19 mouse cellular contexts compared by ENCODE assay signal in the genomic region with DNA sequence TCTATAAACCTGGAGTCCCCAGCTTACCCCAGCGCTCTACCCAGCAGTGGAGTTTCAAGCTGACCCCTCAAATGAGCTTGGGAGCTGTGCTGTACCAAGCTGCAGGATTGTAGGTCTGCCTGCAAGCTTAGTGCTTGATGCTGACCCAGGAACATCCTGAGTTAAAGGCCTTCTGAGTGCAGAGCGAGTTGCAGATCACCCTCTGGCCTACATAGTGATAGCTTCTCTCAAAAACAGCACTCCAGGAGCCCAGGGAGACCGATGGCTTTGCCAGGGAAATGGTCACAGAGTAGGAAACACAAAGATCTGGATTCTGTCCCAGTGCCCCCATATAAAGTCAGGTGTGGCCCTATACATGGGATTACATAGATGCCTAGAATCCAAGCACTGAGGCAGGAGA.
"Had no signal": no experiment of that assay in that cellular context is flagged by ENCODE, and none has a peak within 500 bp of the region (broad histone marks: within the 10 kb centered on the region; RNA-seq: fewer than 3 reads in every experiment).

No protein-coding gene starts in this region.

- DNase-seq: lung, adult 18-20 months; lung, embryonic 14.5 days; lung, postnatal 10 days; lung, postnatal 4 days; midbrain, embryonic 14.5 days; retina, postnatal 1 day; right cerebral cortex, adult 18-20 months; right cerebral cortex, postnatal 25 days; right cerebral cortex, postnatal 4 days; thymus, adult 2 months; thymus, postnatal 25 days; thymus, postnatal 4 days had no signal

- H3K9ac ChIP-seq: lung, embryonic 14.5 days; midbrain, embryonic 12.5 days; neural tube, embryonic 13.5 days; neural tube, embryonic 15.5 days; stomach, embryonic 15.5 days had no signal

- H3K27me3 ChIP-seq: neural tube, embryonic 13.5 days; neural tube, embryonic 15.5 days; stomach, embryonic 15.5 days had no signal

- H3K4me3 ChIP-seq: midbrain, embryonic 10.5 days; midbrain, embryonic 12.5 days; myocyte; neural tube, embryonic 13.5 days; neural tube, embryonic 15.5 days; stomach, embryonic 15.5 days had no signal

- H3K27ac ChIP-seq: midbrain, embryonic 10.5 days; midbrain, embryonic 12.5 days; neural tube, embryonic 13.5 days; neural tube, embryonic 15.5 days; stomach, embryonic 15.5 days; stomach, postnatal 0 days had no signal

- H3K4me1 ChIP-seq: midbrain, embryonic 12.5 days; neural tube, embryonic 13.5 days; stomach, embryonic 15.5 days had no signal

- H3K36me3 ChIP-seq: midbrain, embryonic 10.5 days; midbrain, embryonic 12.5 days; neural tube, embryonic 13.5 days; neural tube, embryonic 15.5 days; stomach, embryonic 15.5 days had no signal
